Mouse (Mus musculus): ENCODE results near the gene Klhdc9. TPM values are rescaled to one million over a fixed set of nuclear protein-coding genes. Genes with fewer than 3 reads are reported as not detected.
A peak's percentile ranks its signal among the peaks of the same experiment; 100 is the strongest.

The Klhdc9 gene
- 0.13 and 0.18 TPM in 2 replicates for polyA plus RNA-seq (2015; fragmentation: Nextera tagmentation; extraction: Ambion mirVana)

DNA sequence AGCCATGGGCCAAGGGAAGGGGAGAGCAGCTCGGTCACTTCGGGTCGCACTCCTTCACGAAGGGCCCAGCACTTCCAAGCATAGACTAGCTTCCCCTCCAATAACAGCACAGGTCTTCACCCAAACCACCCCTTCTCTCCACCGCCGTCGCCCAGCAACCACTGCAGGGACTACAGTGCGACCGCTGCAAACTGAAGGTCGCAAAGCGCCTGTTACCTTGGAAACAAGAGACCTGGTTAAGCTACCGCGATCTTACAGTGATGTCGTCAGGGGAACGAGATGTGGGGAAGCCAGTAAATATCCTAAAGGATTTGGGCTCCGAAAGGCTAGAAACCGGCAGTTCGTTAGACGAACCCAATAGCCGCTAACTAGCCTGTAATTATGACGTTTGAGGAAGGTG, at the start of gene Klhdc9:
Klhdc9 (minus strand) TSS at position 143 of the 400 bp plus-strand sequence.
- Histone ChIP-seq H3K4me3 (replicated peaks) (peak within 1 kb of the TSS; percentile 66), H3K9me3 (replicated peaks) (0 out of 2 replicates have a peak, but pooled peaks cover 3% of the 10 kb centered on the region), H3K27me3 (no peaks in the 10 kb centered on the region), H3K4me2 (peak within 1 kb of the TSS; percentile 83), H3K4me1 (replicated peaks) (peaks cover 38% of the 10 kb centered on the region), H3K27ac (peak within 1 kb of the TSS; percentile 48), H3K36me3 (peaks cover 27% of the 10 kb centered on the region), H3K9ac (peak within 1 kb of the TSS; percentile 71)
- DNase-seq = peak; percentile 74
- under 1% methylated on average over 21 of the region's 21 CpGs for WGBS (ENCODE audit: insufficient replicate concordance)
- peak; percentile 85 for ATAC-seq (ENCODE audit: low read depth)

DNA sequence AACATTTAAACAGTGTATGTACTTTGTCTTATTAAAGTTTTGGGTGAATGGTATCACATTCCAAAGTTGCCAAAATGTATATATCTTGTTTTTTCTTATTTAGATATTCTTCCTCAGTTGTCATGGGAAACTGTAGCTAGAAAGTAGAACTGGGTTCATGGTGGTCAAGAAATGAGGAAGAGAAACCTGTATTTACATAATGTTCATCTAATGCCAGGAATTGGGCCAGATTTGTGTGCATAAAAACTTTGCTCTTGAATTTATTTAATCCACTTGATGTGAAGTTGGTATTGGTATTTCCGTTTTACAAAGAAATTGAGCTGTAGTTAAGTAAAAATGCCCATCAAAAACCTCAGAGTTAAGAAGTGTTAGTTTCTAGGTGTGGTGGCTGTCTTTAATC, 49.6 kb upstream of the Klhdc9 start:
- no peak for DNase-seq
- WGBS (ENCODE audit: insufficient replicate concordance) = 78% methylated on average over 1 of the region's 1 CpGs
- Histone ChIP-seq H3K27ac (no peak overlapping the region), H3K4me2 (no peak overlapping the region), H3K36me3 (peaks cover 2% of the 10 kb centered on the region), H3K9ac (no peak overlapping the region), H3K4me3 (replicated peaks) (no peak overlapping the region), H3K27me3 (peaks cover 15% of the 10 kb centered on the region), H3K4me1 (replicated peaks) (peaks cover 27% of the 10 kb centered on the region), H3K9me3 (replicated peaks) (no peaks in the 10 kb centered on the region)
- ATAC-seq (ENCODE audit: low read depth) = no peak

DNA sequence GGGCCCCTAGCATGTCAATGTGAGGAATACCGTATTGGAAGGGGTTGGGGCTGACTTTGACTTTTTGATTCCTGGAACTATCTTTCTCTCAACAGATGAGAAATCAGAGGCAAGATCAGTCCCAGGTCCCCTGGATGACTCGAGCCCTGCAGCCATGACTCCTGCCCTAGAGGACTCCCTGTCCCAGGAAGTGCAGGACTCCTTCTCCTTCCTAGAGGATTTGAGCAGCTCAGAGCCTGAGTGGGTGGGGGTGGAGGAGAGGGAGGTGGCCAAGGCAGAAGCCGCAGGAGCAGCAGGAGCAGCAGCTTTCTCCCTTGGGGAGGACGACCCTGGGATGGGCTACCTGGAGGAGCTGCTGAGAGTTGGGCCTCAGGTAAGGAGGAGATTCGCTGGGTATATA, 46.7 kb upstream of the Klhdc9 start:
- Histone ChIP-seq H3K4me3 (replicated peaks) (no peak overlapping the region), H3K36me3 (no peaks in the 10 kb centered on the region), H3K27ac (no peak overlapping the region), H3K4me1 (replicated peaks) (peaks cover under 1% of the 10 kb centered on the region; the same call in 1 of the 2 replicates), H3K4me2 (no peak overlapping the region), H3K27me3 (peaks cover 15% of the 10 kb centered on the region), H3K9ac (no peak overlapping the region), H3K9me3 (replicated peaks) (no peaks in the 10 kb centered on the region)
- 66% methylated on average over 5 of the region's 5 CpGs for WGBS (ENCODE audit: insufficient replicate concordance)
- no peak for DNase-seq
- ATAC-seq (ENCODE audit: low read depth) = no peak

DNA sequence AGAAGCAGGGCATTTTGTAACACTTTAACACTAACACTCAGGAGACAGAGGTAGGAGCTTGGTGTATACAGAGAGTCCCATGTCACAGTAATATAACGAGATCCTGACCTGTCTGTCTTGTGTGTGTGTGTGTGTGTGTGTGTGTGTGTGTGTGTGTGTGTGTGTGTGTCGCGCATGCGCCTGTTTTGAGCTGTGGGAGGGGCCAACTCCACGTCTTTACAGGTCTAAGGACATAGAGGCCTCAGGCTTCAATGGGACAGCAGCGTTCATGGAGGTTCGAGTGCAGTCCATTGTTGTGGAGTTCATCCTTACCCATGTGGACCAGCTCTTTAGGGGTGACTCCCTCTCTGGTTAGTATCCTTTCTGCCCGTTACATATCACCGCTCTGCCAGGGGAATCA, 42.4 kb upstream of the Klhdc9 start:
- DNase-seq (no peak), ATAC-seq (ENCODE audit: low read depth) (no peak)
- Histone ChIP-seq H3K4me1 (replicated peaks) (no peaks in the 10 kb centered on the region), H3K4me3 (replicated peaks) (no peak overlapping the region), H3K9ac (no peak overlapping the region), H3K36me3 (no peaks in the 10 kb centered on the region), H3K9me3 (replicated peaks) (no peaks in the 10 kb centered on the region), H3K4me2 (no peak overlapping the region), H3K27ac (no peak overlapping the region), H3K27me3 (no peaks in the 10 kb centered on the region)
- WGBS (ENCODE audit: insufficient replicate concordance) = 72% methylated on average over 7 of the region's 9 CpGs

DNA sequence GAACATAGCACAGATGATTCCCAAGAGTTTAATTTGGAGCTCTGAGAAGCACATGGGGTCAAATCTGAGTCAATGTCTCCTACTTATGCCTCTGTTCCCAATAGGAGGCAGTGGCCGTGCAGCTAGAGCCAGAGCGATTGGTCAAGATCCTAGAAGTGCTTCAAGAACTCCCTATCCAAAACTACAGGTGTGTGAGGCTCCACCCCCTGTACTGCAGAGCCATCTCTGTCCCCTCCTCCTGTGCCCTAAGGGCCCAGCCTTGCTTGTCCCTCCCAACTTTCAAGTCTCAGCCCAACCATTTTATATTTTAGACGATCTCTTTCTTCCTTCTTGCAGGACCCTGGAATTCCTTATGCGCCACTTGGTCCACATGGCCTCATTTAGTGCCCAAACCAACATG, 41.2 kb upstream of the Klhdc9 start:
- H3K27ac ChIP-seq = no peak overlapping the region
- no peak for ATAC-seq (ENCODE audit: low read depth)
- WGBS (ENCODE audit: insufficient replicate concordance) = 82% methylated on average over 4 of the region's 4 CpGs
- no peak overlapping the region for H3K4me2 ChIP-seq
- no peak overlapping the region for H3K9ac ChIP-seq
- no peak overlapping the region for H3K4me3 ChIP-seq (replicated peaks)
- no peaks in the 10 kb centered on the region for H3K36me3 ChIP-seq
- H3K4me1 ChIP-seq (replicated peaks) = no peaks in the 10 kb centered on the region
- H3K9me3 ChIP-seq (replicated peaks) = no peaks in the 10 kb centered on the region
- DNase-seq = no peak
- H3K27me3 ChIP-seq = no peaks in the 10 kb centered on the region

DNA sequence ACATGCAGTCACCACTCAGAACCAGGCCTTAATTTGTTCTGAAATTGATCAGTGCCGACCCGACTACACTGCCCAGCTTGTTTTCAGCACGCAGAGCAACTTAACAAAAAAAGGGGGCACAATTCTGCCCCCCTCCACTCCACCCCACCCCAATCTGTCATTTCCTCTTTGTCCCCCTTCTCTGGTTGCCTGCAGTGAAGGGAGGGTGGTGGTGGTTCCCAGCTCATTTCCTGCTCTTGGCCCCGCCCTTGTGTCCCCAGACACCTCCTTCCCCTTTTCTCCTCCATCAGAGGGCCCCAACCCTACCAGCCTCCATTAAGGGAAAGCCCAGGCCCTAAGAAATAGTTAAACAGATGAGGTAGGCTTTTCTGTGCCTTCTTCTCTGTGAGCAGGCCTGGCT, 29.5 kb upstream of the Klhdc9 start:
- H3K9me3 ChIP-seq (replicated peaks) = no peaks in the 10 kb centered on the region
- peak overlapping the region; percentile 61; the same call in 1 of the 2 replicates for H3K27ac ChIP-seq
- ATAC-seq (ENCODE audit: low read depth) (peak; percentile 40; the same call in 1 of the 2 replicates), DNase-seq (no peak)
- 16% methylated on average over 4 of the region's 4 CpGs for WGBS (ENCODE audit: insufficient replicate concordance)
- H3K4me1 ChIP-seq (replicated peaks) = peaks cover 18% of the 10 kb centered on the region
- H3K36me3 ChIP-seq = no peaks in the 10 kb centered on the region
- H3K9ac ChIP-seq = peak overlapping the region; percentile 36
- peak overlapping the region; percentile 62 for H3K4me2 ChIP-seq
- H3K4me3 ChIP-seq (replicated peaks) = peak overlapping the region; percentile 45
- no peaks in the 10 kb centered on the region for H3K27me3 ChIP-seq

DNA sequence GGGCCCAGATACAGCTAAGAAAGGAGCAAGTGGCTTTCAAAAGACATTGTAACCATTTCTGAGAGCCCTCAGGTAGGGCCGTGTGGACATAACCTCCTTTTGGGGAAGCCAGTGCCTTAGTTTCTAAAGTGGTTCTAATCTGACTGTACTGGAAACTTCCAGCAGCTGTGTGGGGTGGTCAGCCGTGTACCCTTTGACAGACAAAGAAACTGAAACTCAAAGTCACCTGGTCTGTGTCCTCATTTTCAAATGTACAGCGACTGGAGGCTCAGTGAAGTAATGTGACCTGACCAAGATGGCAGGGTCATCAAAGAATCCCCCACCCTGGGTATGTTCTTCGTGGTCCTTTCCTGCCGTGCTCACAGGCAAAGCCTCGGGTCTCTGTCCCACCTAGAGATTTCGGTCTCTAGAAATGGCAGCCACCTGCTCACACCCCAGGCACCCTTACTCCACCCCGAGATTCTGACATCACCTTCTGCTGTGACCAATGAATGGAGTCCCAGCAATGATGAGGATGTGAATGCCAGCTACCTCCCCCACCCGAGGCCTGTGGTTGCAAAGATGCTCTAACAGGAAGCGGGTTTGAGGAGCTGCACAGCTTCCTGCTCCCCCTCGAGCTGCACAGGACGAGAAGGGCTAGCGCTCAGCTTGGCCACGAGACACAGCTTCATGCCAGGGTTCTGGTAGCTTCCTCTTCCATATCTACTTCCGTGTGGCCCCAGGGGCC, 27.9 kb upstream of the Klhdc9 start, which contains the start of gene Arhgap30:
Arhgap30 (plus strand) TSS at position 579 of the 727 bp plus-strand sequence.
- Histone ChIP-seq H3K27ac (peak within 1 kb of the TSS; percentile 61), H3K4me3 (replicated peaks) (peak within 1 kb of the TSS; percentile 45), H3K9me3 (replicated peaks) (no peaks in the 10 kb centered on the region), H3K27me3 (no peaks in the 10 kb centered on the region), H3K9ac (peak within 1 kb of the TSS; percentile 36), H3K36me3 (no peaks in the 10 kb centered on the region), H3K4me1 (replicated peaks) (peaks cover 18% of the 10 kb centered on the region), H3K4me2 (peak within 1 kb of the TSS; percentile 62)
- 22% methylated on average over 15 of the region's 15 CpGs for WGBS (ENCODE audit: insufficient replicate concordance)
- DNase-seq (peak; percentile 44), ATAC-seq (ENCODE audit: low read depth) (peak; percentile 62)

DNA sequence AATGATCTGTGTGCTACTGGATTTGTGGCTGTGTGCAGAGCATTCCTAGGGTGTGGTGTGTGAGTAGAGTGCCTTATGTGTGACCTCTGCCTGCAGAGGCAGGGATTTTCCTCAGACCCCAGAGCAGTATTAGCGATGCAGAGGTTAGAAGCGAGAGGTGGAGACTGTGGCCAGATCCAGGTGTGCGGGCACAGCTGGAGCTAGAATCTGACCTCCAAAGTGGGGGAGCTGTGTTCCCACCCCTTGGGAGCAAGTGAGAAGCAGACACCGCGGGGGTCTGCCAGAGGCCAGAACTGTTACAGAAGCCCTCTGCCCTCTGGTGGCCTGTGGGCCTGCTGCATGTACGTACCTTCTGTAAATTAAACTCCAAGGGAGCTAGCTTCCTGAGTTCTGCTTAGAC, 26.5 kb upstream of the Klhdc9 start:
- 39% methylated on average over 6 of the region's 6 CpGs for WGBS (ENCODE audit: insufficient replicate concordance)
- Histone ChIP-seq H3K27me3 (peaks cover 8% of the 10 kb centered on the region; the same call in 1 of the 2 replicates), H3K4me3 (replicated peaks) (no peak overlapping the region), H3K36me3 (no peaks in the 10 kb centered on the region), H3K4me1 (replicated peaks) (peaks cover 18% of the 10 kb centered on the region), H3K9ac (no peak overlapping the region), H3K4me2 (no peak overlapping the region), H3K9me3 (replicated peaks) (no peaks in the 10 kb centered on the region), H3K27ac (no peak overlapping the region)
- DNase-seq (no peak), ATAC-seq (ENCODE audit: low read depth) (no peak)

DNA sequence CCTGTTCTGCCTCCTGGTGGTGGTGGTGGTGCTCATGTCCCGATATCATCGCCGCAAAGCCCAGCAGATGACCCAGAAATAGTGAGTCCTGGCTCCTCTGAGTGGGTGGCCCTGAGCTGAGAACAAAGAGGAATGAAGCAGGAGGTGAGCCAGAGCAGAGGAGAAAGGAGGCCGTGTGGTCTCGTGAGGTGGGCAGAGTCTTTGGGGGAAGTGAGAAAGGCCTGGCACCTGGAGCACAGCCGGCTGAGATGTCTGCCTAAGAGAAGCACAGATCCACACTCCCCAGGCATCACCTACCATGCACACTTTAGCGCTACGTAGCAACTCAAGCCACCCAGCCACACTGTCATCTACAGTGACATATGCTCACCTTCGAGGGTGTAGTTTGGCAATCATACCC, 24.6 kb upstream of the Klhdc9 start:
- DNase-seq = no peak
- WGBS (ENCODE audit: insufficient replicate concordance) = 60% methylated on average over 9 of the region's 9 CpGs
- Histone ChIP-seq H3K9ac (no peak overlapping the region), H3K36me3 (no peaks in the 10 kb centered on the region), H3K27me3 (peaks cover 18% of the 10 kb centered on the region), H3K9me3 (replicated peaks) (no peaks in the 10 kb centered on the region), H3K4me1 (replicated peaks) (peaks cover 16% of the 10 kb centered on the region), H3K27ac (no peak overlapping the region), H3K4me2 (no peak overlapping the region), H3K4me3 (replicated peaks) (no peak overlapping the region)
- ATAC-seq (ENCODE audit: low read depth) = no peak

DNA sequence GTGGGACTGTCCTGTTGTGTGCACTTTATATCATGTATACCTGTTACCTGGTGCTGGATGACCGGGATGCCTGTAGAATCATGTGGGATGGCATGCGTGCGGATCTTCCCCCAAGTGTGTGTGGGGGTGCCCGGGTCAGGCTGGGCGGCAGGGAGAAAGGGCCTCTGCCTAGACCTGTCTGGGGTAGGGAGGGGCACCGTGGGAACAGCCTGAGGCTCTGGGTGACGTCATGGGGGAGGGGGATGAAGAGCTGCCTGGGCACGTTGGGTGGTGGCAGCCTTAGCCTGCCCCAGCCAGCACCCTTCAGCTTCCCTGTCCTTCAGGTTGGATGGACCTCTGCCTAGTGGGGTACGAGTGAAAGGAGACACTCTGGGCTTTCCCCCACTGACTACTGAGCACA, 23.8 kb upstream of the Klhdc9 start:
- 59% methylated on average over 9 of the region's 9 CpGs for WGBS (ENCODE audit: insufficient replicate concordance)
- Histone ChIP-seq H3K9ac (no peak overlapping the region), H3K36me3 (no peaks in the 10 kb centered on the region), H3K4me3 (replicated peaks) (no peak overlapping the region), H3K9me3 (replicated peaks) (no peaks in the 10 kb centered on the region), H3K4me1 (replicated peaks) (peaks cover 15% of the 10 kb centered on the region), H3K27ac (no peak overlapping the region), H3K27me3 (peaks cover 26% of the 10 kb centered on the region), H3K4me2 (no peak overlapping the region)
- ATAC-seq (ENCODE audit: low read depth) = no peak
- no peak for DNase-seq

DNA sequence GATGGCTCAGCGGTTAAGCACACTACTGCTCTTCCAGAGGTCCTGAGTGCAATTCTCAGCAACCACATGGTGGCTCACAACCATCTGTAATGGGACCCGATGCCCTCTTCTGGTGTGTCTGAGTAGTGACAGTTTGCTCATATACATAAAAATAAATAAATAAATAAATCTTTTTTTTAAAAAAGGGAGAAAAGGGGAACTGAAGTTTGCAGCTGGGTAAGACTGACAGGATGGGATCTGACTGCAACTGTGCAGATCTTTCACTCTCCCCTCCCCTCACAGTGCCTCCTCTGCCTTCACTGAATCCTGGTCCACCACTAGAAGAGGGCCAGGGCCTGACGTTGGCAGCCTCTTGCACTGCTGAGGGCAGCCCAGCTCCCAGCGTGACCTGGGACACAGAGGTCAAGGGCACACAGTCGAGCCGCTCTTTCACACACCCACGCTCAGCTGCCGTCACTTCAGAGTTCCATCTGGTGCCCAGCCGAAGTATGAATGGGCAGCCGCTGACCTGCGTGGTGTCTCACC, 21.6 kb upstream of the Klhdc9 start:
- Histone ChIP-seq H3K4me1 (replicated peaks) (peaks cover 8% of the 10 kb centered on the region), H3K36me3 (no peaks in the 10 kb centered on the region), H3K9ac (no peak overlapping the region), H3K4me3 (replicated peaks) (no peak overlapping the region), H3K27me3 (peaks cover 32% of the 10 kb centered on the region), H3K9me3 (replicated peaks) (no peaks in the 10 kb centered on the region), H3K4me2 (no peak overlapping the region), H3K27ac (no peak overlapping the region)
- 69% methylated on average over 11 of the region's 11 CpGs for WGBS (ENCODE audit: insufficient replicate concordance)
- no peak for DNase-seq
- ATAC-seq (ENCODE audit: low read depth) = no peak
